Mouse (Mus musculus): ENCODE measurements around the gene Hip1r.

Hip1r gene

DNA sequence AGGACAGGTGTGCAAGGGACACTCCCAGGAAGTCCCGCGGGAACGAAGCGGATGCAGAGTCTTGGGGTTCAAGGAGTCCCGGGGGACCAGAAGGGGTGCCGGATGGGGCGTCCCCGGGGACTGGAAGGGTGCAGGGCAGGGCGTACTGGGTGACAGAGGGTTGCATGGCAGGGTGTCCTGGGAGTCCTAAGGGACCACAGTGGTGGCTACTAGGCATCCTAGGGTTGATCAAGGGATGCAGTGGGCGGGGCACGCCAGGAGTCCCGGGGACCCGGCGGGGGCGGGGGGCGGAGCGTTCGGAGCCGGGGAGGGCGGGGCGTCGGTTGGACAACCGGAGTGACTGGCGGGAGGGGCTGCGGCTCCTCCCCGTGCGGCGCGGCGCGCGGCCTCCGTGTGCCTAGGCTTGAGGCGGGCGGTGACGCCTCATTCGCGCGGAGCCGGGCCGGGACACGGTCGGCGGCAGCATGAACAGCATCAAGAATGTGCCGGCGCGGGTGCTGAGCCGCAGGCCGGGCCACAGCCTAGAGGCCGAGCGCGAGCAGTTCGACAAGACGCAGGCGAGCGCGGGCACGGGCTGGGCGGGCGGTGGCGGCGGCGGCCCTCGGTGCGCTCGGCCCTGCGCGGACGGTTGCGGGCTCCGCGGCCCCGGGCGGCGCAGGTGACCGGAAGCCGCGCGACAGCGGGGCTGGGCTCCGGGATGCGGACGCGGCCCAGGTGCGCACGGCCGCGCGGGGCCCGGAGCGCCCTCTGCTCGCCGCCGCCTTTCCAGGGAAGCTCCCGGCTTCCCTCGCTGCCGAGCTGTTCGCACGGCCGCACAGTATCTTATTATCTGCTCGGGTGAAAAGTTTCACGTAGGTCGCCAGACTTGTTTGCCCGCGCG, at the start of gene Hip1r:
TSS of gene Hip1r (plus strand) at position 330 of the 880 bp plus-strand sequence.
- DNase-seq, result peak; percentile 76

DNA sequence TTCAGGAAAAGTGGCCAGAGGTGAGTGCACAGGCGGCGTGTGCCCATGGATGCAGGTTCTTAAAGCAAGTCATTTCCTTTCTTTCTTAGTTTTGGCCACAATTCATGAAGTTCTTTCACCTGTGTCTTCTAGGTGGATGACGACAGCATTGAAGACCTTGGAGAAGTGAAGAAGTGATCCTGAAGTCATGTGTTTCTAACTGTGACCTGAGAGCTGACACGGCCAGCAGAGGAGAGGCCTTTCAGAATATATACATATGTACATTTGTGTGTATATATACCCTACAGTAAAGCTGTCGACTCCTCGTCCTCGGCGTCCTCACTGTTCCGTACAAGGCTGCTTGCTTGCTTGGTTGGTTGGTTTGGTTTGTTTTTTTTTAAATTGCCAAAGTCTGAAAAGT, 46.3 kb upstream of the Hip1r start, which contains the start of gene Gm43518:
TSS of gene Gm43518 (plus strand) at position 301 of the 400 bp plus-strand sequence.
- DNase-seq, result no peak

DNA sequence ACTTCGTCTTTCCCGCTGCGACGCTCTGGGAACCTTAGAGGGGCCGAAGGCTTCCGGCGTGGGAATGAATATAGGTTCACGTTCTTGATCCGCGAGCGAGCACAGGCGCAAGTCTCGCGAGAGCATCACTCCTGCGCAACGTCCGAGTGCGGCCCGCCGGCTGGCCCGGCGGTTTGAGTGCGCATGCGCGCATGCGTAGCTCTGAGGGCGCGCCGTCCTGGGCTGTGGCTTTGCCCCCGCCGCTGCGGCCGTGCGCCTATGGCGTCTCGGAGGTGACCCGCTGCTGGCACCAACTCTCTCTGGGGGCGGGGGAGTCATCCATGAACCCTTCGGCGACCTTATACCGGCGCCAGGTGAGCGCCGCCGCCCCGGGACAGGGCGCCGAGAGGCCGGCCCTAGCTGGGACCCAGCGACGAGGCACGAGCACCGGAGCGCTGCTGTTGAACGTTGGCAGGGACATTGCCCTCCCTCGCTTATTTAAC, 42.9 kb upstream of the Hip1r start, which contains the start of gene Ccdc62:
TSS of gene Ccdc62 (plus strand) at position 172 of the 482 bp plus-strand sequence.
- peak; percentile 94 for DNase-seq

GRCm38 (mm10) chr5:123931131-123931530, 42.3 kb upstream of the Hip1r start:
- no peak for DNase-seq

- DNase-seq, result no peak
Observed at GRCm38 (mm10) chr5:123932927-123933326, 40.5 kb upstream of the Hip1r start.

DNA sequence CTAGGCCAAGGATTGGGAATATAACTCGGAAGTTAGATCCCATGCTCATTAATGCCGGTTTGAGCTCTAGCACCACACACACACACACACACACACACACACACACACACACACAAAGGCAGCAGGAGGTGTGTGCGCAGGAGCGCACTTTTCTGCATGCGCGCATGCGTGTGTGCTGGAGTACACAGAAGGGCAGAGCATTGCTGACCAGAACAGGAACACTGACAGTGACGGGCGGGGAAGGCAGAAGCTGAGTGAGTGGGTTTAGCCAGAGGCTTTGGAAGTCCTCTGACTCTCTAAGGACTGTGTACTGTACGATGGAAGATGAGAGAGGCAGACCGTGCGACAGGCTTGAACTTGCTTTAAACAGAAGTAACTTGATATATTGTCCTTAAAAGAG, 39.9 kb upstream of the Hip1r start:
- DNase-seq, result no peak

- DNase-seq, result no peak
Observed at GRCm38 (mm10) chr5:123933957-123934591, 39.4 kb upstream of the Hip1r start.

DNA sequence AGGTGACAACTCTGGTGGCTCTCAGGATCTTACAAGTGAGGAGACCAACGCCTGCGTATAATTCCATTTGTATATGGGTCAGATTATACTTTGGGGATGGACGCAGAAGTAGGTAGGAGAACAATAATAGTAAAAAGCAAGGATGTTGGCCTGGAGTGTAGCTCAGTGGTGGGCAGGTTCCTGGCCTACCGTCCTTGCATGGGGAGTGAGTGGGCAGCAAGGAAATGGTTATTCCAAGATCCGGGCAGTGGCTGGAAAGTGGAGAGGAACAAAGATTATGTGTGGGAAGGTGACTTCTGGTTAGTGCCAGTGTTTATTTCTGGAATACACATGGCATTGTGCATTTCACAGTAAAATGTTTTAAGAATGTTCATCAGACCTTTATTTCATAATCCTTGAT, 37.5 kb upstream of the Hip1r start:
- peak; percentile 28 for DNase-seq

GRCm38 (mm10) chr5:123938479-123938878, 34.9 kb upstream of the Hip1r start:
- DNase-seq, result no peak

DNA sequence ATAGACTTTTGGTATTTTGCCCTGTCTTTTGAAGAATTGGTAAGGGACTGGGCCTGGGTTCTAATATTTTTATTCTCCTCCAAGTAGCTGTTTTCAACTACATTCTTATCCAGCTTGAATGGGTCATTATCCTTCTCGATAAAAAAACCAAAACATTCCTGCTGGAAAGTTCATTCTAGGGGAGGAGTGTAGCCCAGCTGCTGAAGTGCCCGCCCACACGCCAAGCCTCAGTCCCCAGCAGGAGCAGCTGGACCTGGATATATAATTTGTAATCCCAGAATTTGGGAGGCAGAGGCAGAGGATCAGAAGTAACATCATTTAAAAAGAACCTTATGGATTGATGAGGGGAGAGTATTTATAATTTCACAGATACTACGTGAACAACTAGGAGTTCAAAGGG, 26.9 kb upstream of the Hip1r start:
- DNase-seq, result no peak

DNA sequence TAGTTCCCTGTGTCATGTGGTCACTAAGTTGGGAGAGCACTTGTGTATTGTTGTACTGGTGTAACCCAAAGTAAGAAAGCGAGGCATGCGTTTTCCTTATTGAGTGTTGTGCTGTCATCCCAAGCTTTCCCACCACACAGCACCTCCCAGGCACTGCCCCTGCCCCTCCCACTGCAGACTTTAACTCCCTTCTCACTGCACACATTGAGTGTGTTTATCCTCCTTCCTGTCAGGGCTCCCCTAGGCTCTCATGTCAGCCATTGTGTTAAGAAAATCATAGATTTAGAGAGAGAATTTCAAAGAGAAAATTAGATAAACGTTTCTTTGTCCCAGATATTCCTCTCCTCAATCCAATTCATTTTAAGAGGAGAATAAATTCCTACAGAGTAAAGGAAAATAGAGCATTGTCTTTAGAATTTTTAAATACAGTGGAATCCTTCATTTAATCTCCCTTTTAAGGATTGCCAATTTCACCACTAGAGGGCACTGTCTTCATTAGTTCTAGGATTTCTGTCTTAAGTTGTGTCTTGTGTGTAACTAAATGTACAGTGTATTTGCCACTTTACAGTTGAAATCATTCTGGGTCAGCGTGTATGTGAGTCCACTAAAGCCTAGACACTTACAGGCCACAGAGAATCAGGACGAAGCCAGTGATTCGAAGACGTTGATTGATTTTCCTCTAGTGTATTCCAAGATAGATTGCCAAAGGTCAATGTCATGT, 26.2 kb upstream of the Hip1r start:
- no peak for DNase-seq

DNA sequence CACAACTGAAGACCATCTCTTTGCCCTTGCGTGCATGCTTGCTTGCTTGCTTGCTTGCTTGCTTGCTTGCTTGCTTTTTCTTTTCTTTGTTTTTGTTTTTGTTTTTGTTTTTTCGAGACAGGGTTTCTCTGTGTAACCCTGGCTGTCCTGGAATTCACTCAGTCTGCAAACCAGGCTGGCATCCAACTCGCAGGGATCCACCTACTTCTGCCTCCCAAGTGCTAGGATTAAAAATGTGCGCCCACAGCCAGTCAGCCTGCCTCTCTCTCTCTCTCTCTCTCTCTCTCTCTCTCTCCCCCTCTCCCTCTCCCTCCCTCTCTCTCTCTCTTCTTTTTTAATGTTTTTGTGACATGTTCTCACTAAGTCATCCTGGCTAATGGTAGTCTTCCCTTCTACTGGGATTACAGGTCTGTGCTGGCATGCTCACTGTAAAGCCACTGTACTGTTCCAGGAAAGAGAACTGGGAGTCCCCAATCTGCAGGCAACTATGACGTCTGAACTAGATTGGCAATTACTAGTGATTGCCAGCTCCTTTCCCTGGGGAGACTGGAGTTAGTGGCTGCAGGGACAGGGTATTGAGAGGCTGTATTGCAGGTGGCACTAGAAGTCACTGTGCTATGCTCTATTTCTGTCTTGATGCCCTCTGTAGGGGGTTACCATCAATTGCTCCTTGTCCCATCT, 20.9 kb upstream of the Hip1r start:
- DNase-seq, result peak; percentile 76

DNA sequence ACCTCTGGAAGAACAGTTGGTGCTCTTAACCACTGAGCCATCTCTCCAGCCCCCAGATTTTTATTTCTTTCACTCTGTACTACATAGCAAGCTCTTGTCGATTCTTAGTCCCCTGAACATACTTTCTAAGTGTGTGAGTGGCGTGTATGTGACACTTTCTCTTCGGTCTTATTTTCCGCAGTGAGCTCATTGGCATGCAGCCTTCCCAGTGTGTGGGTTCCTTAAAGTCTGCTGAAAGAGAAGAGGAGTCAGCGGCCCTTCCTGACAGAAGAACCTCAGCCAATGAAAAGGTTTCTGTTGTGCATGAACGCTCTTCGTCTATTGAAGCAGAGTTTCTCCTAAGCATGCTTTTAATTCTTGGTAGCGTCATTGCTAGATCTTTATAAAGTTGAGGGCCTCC, 16.2 kb upstream of the Hip1r start:
- no peak for DNase-seq

DNA sequence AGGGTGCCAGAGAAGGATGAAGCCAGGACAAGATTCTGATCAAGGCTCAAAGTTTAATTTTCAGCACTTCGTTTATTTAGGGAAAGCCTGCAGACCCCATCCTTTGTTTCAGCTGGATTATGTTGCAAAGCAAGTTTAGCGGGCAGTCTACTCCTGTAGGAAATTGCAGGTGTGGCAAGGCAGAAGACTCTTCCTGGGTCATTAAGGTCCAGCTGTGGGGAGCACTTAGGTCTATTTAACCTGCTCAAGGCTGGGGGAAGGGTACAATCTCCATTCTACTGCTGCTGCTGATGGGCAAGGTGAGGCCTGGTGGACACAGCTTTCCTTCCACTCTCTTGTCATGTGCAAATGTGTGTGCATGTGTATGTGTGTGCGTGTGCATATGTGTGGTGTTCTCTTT, 14.4 kb upstream of the Hip1r start:
- no peak for DNase-seq

DNA sequence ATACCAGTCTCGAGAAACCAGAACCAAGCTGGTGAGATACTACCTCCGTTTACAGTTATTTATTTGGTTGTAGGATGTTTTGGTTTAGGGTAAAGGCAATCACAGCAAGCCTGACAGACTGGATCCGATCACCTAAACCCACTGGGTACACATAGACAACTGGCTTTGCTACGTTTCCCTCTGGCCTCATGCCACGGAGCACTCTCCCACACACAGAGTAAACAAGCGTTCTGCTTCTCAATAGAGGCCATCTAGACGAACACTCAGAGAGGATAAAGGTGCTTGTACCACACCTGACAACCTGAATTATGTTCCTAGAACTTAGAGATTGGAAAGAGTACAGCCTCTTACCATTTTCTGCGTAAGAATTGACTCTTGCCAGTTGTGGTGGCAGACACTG, 13.3 kb upstream of the Hip1r start:
- no peak for DNase-seq

- no peak for DNase-seq
Observed at GRCm38 (mm10) chr5:123961046-123961445, 12.4 kb upstream of the Hip1r start.

DNA sequence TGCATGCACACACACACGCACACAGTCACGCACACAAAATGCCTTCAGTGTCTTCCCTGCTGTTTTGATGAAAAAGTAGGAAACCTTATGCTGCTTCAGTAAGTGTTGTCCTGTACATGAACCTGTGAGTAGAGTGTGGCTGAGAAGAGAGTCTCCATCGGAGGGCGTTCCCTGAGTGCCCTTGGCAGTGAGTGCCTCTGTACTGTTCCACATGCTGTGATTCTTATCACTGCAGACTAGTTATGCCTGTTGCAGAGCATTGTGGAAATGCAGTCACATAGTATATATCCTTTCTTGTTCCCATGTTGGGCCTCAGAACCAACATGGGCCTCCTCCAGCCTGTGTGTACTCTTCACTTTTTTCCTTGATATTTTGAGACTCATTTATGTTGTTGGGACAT, 9.2 kb upstream of the Hip1r start:
- no peak for DNase-seq

GRCm38 (mm10) chr5:123966759-123967158, 6.7 kb upstream of the Hip1r start:
- DNase-seq, result no peak

GRCm38 (mm10) chr5:123968468-123968867, 5.0 kb upstream of the Hip1r start:
- DNase-seq, result no peak

- DNase-seq, result no peak
Observed at GRCm38 (mm10) chr5:123969216-123969615, 4.2 kb upstream of the Hip1r start.

- no peak for DNase-seq
Observed at GRCm38 (mm10) chr5:123970576-123970975, 2.9 kb upstream of the Hip1r start.

DNA sequence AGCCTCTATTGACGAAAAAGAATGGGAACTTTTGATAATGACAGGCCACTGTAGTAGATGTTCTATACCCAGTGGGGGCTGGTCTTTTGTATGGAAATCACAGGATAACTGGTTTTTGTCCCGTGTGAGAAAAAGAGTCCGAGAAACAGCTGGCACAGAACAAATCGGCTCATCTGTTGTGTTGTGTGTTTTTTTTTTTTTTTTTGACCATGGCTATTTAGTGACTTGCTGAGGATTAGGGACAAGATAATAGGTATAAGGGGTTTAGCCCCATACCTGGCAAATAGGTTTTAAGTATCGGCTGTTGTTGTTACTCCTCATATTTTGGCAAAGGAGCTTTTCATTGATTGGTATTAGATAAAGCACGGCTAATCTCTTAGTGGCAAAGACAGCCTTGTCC, 975 bp upstream of the Hip1r start:
- no peak for DNase-seq

- DNase-seq, result no peak
Observed at GRCm38 (mm10) chr5:123974179-123974485, 704 bp downstream of the Hip1r start.

Measured in right cerebral cortex, adult 18-20 months (tissue).